In genomic region chr8:93561271-93561670, GRCm38 (mm10) we compare ENCODE assay signal across 20 mouse cellular contexts. TPM values are rescaled to one million over a fixed set of nuclear protein-coding genes. Genes with fewer than 3 reads are reported as not detected.
"Had no signal": no experiment of that assay in that cellular context is flagged by ENCODE, and none has a peak within 500 bp of the region (broad histone marks: within the 10 kb centered on the region; RNA-seq: fewer than 3 reads in every experiment).

No protein-coding gene starts in this region.

- H3K9ac ChIP-seq: kidney, embryonic 15.5 days; limb, embryonic 15.5 days; liver, embryonic 12.5 days; lung, embryonic 14.5 days; neural tube, embryonic 15.5 days had no signal

- DNase-seq: kidney, adult 2 months; kidney, postnatal 14 days; lung, embryonic 14.5 days; lung, postnatal 10 days; lung, postnatal 4 days; midbrain, embryonic 14.5 days; thymus, adult 18-20 months; thymus, postnatal 25 days had no signal

- H3K4me3 ChIP-seq: kidney, embryonic 15.5 days; limb, embryonic 15.5 days; liver, embryonic 12.5 days; midbrain, embryonic 10.5 days; myocyte; neural tube, embryonic 15.5 days had no signal

- H3K4me1 ChIP-seq: kidney, embryonic 15.5 days; limb, embryonic 15.5 days; liver, embryonic 12.5 days; neural tube, embryonic 15.5 days had no signal

- H3K36me3 ChIP-seq: kidney, embryonic 15.5 days; limb, embryonic 15.5 days; liver, embryonic 12.5 days; midbrain, embryonic 10.5 days; neural tube, embryonic 15.5 days had no signal

- ATAC-seq: liver, embryonic 12.5 days had no signal

- H3K4me2 ChIP-seq: kidney, embryonic 15.5 days; limb, embryonic 15.5 days; liver, embryonic 12.5 days; lung, embryonic 14.5 days; neural tube, embryonic 15.5 days had no signal

- H3K9me3 ChIP-seq: kidney, embryonic 15.5 days; limb, embryonic 15.5 days; liver, embryonic 12.5 days; midbrain, embryonic 10.5 days; neural tube, embryonic 15.5 days had no signal

- H3K27me3 ChIP-seq: kidney, embryonic 15.5 days; limb, embryonic 15.5 days; liver, embryonic 12.5 days; neural tube, embryonic 15.5 days had no signal

- H3K27ac ChIP-seq: kidney, embryonic 15.5 days; limb, embryonic 15.5 days; liver, embryonic 12.5 days; neural tube, embryonic 15.5 days had no signal

RNA-seq across cellular contexts. Expression of gene Ces5a, which starts 25.6 kb away (rescaled TPM):
- total RNA-seq: megakaryocyte, adult 5-6 weeks had no signal
- polyA plus RNA-seq: kidney, adult 2 months; kidney, embryonic 15.5 days; limb, embryonic 11.5 days; liver, embryonic 12.5 days; liver, embryonic 16.5 days; lung, embryonic 14.5 days; midbrain, embryonic 10.5 days; neural tube, embryonic 11.5 days; small intestine, adult 2 months; urinary bladder, adult 2 months had no signal
